Mouse (Mus musculus) embryonic facial prominence, embryonic 14.5 days (tissue): ENCODE results near the gene Zbtb7b. TPM values are rescaled to one million over a fixed set of nuclear protein-coding genes. Genes with fewer than 3 reads are reported as not detected.

Experiments used
- ATAC-seq: fragments of 200-750 bp; cut with Nextera tagmentation; 2 replicates; pipeline ENCODE4 v1.8.0; 2017; ENCODE audit warnings: low read depth, moderate number of reproducible peaks, moderate TSS enrichment
- DNase-seq: peaks from one replicate; pipeline ENCODE4 v3.0.0-alpha.2; 2015; ENCODE audit warnings: low spot score
- H3K27ac ChIP-seq: fragments of 300-500 bp; sonication (generic); replicated peaks from 2 replicates; pipeline ENCODE4 v1.5.1; 2014; ENCODE audit warnings: low read depth, mild to moderate bottlenecking, low read length, moderate library complexity
- H3K27me3 ChIP-seq: fragments of 300-500 bp; sonication (generic); replicated peaks from 2 replicates; pipeline ENCODE4 v1.6.1; 2014; ENCODE audit warnings: low read length; ENCODE audit not compliant: control insufficient read depth, insufficient read depth
- H3K36me3 ChIP-seq: fragments of 300-500 bp; sonication (generic); 2 replicates; pipeline ENCODE4 v1.6.1; 2014; ENCODE audit warnings: low read length, mixed read lengths; ENCODE audit not compliant: control insufficient read depth, insufficient read depth
- H3K4me1 ChIP-seq: fragments of 300-500 bp; sonication (generic); 2 replicates; pipeline ENCODE4 v1.6.1; 2014; ENCODE audit warnings: antibody characterized with exemption, low read length; ENCODE audit not compliant: control insufficient read depth, insufficient read depth
- H3K4me2 ChIP-seq: fragments of 300-500 bp; sonication (generic); 2 replicates; pipeline ENCODE4 v1.6.1; 2014; ENCODE audit warnings: low read depth, mild to moderate bottlenecking, low read length, moderate library complexity, mixed read lengths
- H3K4me3 ChIP-seq: fragments of 300-500 bp; sonication (generic); 2 replicates; pipeline ENCODE4 v1.5.1; 2014; ENCODE audit warnings: low read depth, mild to moderate bottlenecking, low read length
- H3K9ac ChIP-seq: fragments of 300-500 bp; sonication (generic); 2 replicates; pipeline ENCODE4 v1.6.1; 2014; ENCODE audit warnings: low read depth, mild to moderate bottlenecking, low read length, moderate library complexity, mixed read lengths
- H3K9me3 ChIP-seq: fragments of 300-500 bp; sonication (generic); 2 replicates; pipeline ENCODE4 v1.6.1; 2016; ENCODE audit warnings: low read length; ENCODE audit not compliant: control insufficient read depth
- WGBS: fragments of 180-500 bp; shearing (Covaris S2); extraction: QIAGEN DNeasy Blood & Tissue Kit; methylation state at CpG from one replicate; pipeline ENCODE4 v1.1.7; 2014; 5-methylcytosine and 5-hydroxymethylcytosine counted together
- polyA plus RNA-seq: library from polyadenylated mRNA; unstranded; fragments of >200 nt; fragmentation: Nextera tagmentation; extraction: Ambion mirVana; gene quantifications from 2 replicates; pipeline ENCODE4 v1.2.1, GENCODE M21; 2014

Zbtb7b gene
- polyA plus RNA-seq, 1 experiment from 2014 or later: 3.6 TPM

DNA sequence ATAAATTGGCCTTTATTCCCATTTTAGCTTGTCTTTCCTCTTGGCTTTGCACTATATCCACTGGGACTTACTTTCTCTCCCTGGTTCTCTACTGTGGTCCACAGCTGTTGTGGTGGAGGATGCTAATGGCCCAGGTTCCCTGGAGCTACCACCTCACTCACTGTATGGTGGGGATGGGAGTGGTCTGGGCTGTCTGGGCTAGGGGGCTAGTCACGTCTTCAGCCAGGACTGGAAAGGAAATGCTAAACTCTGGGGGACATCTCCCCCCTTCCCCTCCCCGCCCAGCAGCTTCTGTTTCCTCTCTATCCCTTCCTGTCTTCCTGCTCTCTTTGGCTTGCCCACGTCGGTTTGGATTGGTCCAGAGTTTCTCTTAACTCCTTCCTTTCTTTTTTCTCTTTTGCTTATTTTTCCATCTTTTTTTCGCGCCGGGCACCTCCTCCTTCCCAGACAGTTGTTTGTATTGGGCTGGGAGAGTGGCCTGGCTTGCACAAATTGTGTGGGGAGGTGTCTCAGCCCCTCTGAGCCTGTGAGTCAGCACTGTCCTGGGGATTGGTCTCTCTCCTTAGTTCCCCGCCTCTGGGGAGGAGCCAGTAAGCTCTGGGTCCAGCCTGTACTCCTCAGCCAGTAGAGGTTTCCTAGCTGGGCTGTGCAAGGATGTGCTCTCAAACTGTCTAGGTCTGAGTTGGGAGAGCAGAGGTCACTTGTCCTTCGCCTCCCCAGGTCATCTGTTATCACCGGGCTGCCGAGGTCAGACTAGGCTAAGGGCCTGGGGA lies 26.6 kb upstream of the Zbtb7b start:
- no peaks in the 10 kb centered on the region for H3K9me3 ChIP-seq
- H3K9ac ChIP-seq: peak overlapping the region; percentile 78
- peak overlapping the region; percentile 88 for H3K4me2 ChIP-seq
- H3K4me1 ChIP-seq: peaks cover 33% of the 10 kb centered on the region
- peak overlapping the region; percentile 54 for H3K4me3 ChIP-seq
- H3K27ac ChIP-seq: peak overlapping the region; percentile 98
- ATAC-seq: peak; percentile 75
- under 1% methylated on average over 9 of the region's 11 CpGs for WGBS
- peak; percentile 96 for DNase-seq
- H3K27me3 ChIP-seq: no peaks in the 10 kb centered on the region
- H3K36me3 ChIP-seq: peaks cover 31% of the 10 kb centered on the region

DNA sequence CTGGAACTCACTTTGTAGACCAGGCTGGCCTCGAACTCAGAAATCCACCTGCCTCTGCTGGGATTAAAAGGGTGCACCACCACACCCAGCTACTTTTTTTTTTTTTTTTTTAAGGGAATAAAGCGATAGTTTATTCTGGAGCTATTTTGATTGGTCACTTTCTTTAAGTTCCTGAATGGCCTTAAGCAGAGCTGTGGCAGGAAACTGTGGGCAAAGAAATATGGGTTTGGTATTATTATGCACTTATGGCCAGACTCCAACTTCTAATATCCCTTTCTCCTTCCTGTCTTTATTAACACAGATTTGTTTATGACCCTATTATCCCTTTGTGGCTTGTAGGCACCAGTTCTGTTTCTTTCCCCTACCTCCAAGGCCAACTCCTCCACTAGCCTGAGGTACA lies 25.8 kb upstream of the Zbtb7b start:
- Histone ChIP-seq H3K36me3 (peaks cover 31% of the 10 kb centered on the region), H3K4me3 (peak overlapping the region; percentile 55), H3K27me3 (no peaks in the 10 kb centered on the region), H3K4me1 (peaks cover 33% of the 10 kb centered on the region), H3K27ac (peak overlapping the region; percentile 98), H3K9ac (peak overlapping the region; percentile 78; the same call in 1 of the 2 replicates), H3K4me2 (peak overlapping the region; percentile 88), H3K9me3 (no peaks in the 10 kb centered on the region)
- DNase-seq: no peak
- ATAC-seq: no peak
- 59% methylated on average over 2 of the region's 2 CpGs for WGBS

DNA sequence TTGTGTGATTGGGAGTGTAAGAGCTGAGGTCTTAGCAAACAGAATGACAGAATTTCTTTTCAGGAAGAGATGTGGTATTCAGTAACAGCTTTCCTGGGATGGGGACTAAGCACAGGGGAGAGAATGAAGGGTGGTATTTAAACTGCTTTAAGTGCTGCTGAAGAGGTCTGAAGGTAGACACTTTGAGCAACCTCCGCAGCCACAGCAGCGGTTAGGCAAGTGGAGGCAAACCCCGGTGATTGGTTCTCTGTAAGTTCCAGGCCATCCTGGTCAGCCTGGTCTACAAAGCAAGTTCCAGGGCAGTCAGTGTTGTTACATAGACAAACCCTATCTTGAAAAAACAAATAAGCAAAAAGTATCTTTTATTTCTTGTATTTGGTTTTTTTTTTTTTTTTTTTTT lies 25.4 kb upstream of the Zbtb7b start:
- no peaks in the 10 kb centered on the region for H3K27me3 ChIP-seq
- no peak for ATAC-seq
- 13% methylated on average over 3 of the region's 3 CpGs for WGBS
- peak overlapping the region; percentile 55 for H3K4me3 ChIP-seq
- DNase-seq: no peak
- H3K27ac ChIP-seq: peak overlapping the region; percentile 98
- H3K9me3 ChIP-seq: no peaks in the 10 kb centered on the region
- H3K4me2 ChIP-seq: peak overlapping the region; percentile 88
- peaks cover 33% of the 10 kb centered on the region for H3K4me1 ChIP-seq
- H3K9ac ChIP-seq: peak overlapping the region; percentile 67
- H3K36me3 ChIP-seq: peaks cover 30% of the 10 kb centered on the region

DNA sequence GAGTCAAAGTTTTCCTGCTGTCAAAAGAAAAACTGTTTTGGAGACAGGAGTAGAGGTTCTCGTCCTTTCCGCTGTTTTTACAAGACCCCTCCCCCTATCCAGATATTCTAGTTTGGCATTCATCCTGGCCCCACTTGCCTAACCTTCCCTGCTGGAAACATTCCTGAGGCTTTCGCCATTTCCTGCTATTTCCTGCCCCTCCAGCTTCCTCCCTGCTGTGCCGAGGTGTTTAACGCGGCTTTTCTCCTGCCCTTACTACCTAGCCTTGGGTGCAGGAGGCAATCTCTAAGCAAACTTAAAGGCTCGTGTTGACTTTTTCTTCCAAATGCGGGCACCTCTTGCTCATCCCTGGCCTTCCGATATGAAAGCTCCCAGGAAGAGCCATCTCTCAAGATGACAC lies 25.0 kb upstream of the Zbtb7b start:
- no peak for ATAC-seq
- H3K27ac ChIP-seq: peak overlapping the region; percentile 98
- peaks cover 33% of the 10 kb centered on the region for H3K4me1 ChIP-seq

DNA sequence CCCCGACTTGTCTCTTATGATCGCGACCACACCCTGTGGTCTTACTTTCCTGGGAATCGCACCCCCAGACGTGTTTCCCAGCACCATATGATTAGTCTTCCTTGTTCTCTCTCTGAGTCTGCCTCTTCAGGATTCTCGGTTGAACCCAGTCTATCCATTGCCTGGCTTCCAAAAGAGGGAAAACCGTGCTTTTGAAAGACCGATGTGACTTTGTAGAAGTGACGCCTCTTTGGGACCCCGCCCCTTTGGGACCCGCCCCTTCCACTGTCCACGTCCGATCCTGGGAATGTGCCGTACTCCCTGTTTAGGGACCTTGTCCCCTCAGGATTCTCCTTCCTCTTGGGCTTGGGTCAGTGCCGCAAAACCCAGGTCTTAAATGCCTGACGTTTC lies 24.3 kb upstream of the Zbtb7b start:
- DNase-seq (peak; percentile 90), ATAC-seq (no peak)
- peak overlapping the region; percentile 88 for H3K4me2 ChIP-seq
- no peaks in the 10 kb centered on the region for H3K9me3 ChIP-seq
- H3K27me3 ChIP-seq: no peaks in the 10 kb centered on the region
- peak overlapping the region; percentile 55 for H3K4me3 ChIP-seq
- H3K27ac ChIP-seq: peak overlapping the region; percentile 98
- H3K9ac ChIP-seq: peak overlapping the region; percentile 67
- peaks cover 30% of the 10 kb centered on the region for H3K36me3 ChIP-seq
- 0% methylated on average over 16 of the region's 16 CpGs for WGBS
- H3K4me1 ChIP-seq: peaks cover 33% of the 10 kb centered on the region

More for the DNA sequence above, 25.0 kb upstream of the Zbtb7b start:
- H3K27me3 ChIP-seq: no peaks in the 10 kb centered on the region
- H3K4me2 ChIP-seq: peak overlapping the region; percentile 88
- peak overlapping the region; percentile 55 for H3K4me3 ChIP-seq
- DNase-seq: peak; percentile 87
- 2% methylated on average over 9 of the region's 9 CpGs for WGBS
- H3K9ac ChIP-seq: peak overlapping the region; percentile 67
- H3K9me3 ChIP-seq: no peaks in the 10 kb centered on the region
- H3K36me3 ChIP-seq: peaks cover 30% of the 10 kb centered on the region

DNA sequence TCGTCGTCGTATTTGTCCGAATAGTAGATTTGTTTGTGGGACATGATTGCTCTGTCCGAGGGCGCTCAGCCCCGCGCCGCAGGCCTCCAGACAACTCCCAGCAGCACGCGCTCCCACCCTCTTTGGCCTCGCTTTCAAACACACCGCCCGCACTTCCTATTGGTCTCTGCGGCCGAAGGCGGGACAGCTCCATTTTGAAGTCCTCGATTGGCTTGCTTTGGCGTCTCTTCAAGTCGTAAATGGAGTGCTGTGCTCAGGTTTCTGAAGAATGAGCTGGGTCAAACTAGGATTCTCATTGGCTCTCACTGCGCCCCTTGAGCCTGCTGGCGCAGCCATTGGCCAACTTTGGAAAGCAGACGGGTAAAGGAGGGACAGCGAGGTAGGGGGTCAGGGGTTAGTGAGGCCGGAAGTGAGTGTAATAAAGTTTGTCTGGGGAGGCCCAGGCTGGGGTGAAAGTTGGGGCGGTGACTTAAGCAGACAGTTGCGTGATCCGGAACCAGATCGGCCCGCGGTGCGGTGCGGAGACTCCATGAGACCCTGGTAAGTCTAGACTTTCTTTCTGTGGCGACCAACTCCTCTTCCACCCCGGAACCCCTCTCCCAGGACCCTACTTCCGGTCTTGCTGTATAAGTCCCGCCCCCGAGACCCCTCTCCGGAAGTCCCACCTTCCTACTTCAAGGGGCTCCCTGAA lies 23.7 kb upstream of the Zbtb7b start, which contains the start of the genes Cks1b and Shc1:
Gene Cks1b, minus strand, starts transcription at position 214 of the 691 bp plus-strand sequence.
Gene Shc1, plus strand, starts transcription at position 274 of the 691 bp plus-strand sequence.
- peak; percentile 100 for DNase-seq
- peak; percentile 94 for ATAC-seq
- H3K4me3 ChIP-seq: peak within 1 kb of the TSS; percentile 55

DNA sequence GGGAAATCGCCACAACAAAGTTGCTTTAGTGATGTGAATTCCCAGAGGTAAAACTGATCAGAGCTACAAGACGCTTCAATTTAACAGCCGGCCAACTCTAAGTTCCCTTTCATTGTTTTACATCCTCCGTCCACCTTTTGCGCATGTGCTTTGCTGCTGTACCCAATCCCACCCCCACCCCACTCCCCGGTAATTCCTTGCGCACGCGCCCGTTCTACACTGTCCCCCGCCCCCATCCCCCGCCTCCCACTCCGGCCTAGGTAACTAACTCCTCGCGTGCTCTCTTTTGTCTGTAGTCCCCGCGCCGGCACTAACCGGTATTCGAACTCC lies 23.2 kb upstream of the Zbtb7b start:
- 2% methylated on average over 20 of the region's 20 CpGs for WGBS
- Histone ChIP-seq H3K4me1 (peaks cover 30% of the 10 kb centered on the region), H3K9me3 (no peaks in the 10 kb centered on the region), H3K36me3 (peaks cover 27% of the 10 kb centered on the region), H3K27me3 (no peaks in the 10 kb centered on the region), H3K4me2 (peak overlapping the region; percentile 88), H3K27ac (peak overlapping the region; percentile 86), H3K9ac (peak overlapping the region; percentile 75), H3K4me3 (peak overlapping the region; percentile 55)
- DNase-seq (peak; percentile 92), ATAC-seq (peak; percentile 56)

More for the DNA sequence above, 23.7 kb upstream of the Zbtb7b start, which contains the start of the genes Cks1b and Shc1:
- Histone ChIP-seq H3K36me3 (peaks cover 27% of the 10 kb centered on the region), H3K9me3 (no peaks in the 10 kb centered on the region), H3K9ac (peak within 1 kb of the TSS; percentile 75), H3K4me1 (peaks cover 32% of the 10 kb centered on the region), H3K27ac (peak within 1 kb of the TSS; percentile 98), H3K4me2 (peak within 1 kb of the TSS; percentile 88), H3K27me3 (no peaks in the 10 kb centered on the region)
- under 1% methylated on average over 30 of the region's 39 CpGs for WGBS

DNA sequence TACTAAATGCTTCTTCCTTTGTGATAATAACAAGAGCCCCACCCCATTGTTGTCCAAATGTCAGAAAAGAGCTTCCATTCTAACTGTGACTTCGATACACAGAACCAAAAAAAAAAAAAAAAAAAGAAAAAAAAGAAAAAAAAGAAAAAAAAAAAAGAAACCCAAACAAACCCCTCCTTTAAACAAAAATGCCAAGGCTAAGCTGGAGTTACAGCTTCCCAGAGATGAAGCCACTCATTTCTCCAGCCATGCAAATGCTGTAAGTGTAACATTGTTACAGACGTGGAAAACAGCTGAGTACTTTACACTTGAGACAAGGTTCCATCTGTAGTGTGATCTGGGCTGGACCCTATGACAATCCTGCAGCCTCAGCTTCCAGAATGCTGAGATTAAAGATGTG lies 22.6 kb upstream of the Zbtb7b start:
- Histone ChIP-seq H3K9ac (peak overlapping the region; percentile 75), H3K4me2 (peak overlapping the region; percentile 88), H3K36me3 (peaks cover 27% of the 10 kb centered on the region), H3K4me1 (peaks cover 30% of the 10 kb centered on the region), H3K27me3 (no peaks in the 10 kb centered on the region), H3K27ac (peak overlapping the region; percentile 86; the same call in 1 of the 2 replicates), H3K4me3 (peak overlapping the region; percentile 55), H3K9me3 (no peaks in the 10 kb centered on the region)
- DNase-seq (no peak), ATAC-seq (no peak)
- 25% methylated on average over 2 of the region's 2 CpGs for WGBS
